Mouse (Mus musculus): Measurements from ENCODE around the gene Spta1.

DNA sequence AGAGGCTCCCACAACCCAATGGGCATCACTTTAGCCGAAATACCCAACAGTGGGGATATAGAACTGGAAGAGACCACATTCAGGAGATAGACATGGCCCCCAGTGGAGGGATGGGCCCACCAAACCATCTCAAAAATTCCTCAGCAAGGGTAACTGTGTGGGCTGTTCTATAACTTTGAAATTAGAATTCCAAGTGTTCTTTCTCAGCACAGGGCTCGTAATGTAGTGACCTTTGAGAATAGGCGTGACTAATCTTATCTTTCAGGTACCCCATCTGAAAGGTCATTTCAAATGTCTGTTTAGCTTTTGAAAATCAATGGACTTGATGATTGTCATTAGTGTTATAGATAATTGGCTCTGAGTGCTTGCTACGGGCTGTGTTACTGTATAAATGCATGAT lies 95.2 kb downstream of the Spta1 start:
- TF ChIP-seq CTCF (conservative IDR thresholded peaks at IDR 0.05; ENCODE audit: low read length), result no peak
- TF ChIP-seq POU5F1 (IDR thresholded peaks at IDR 0.05; ENCODE audit: borderline replicate concordance, low read length), result no peak
- TF ChIP-seq NANOG (IDR thresholded peaks at IDR 0.05; ENCODE audit: borderline replicate concordance, low read length), result no peak
